Mouse (Mus musculus) retina, postnatal 1 day (tissue): ENCODE measurements around the gene Olfr1496.
"Not testable (repeated sequence)": the region's sequence is repeated elsewhere in the genome, so short reads cannot be mapped to it uniquely, and the experiment has no call there.

Experiments used
- DNase-seq: peaks from one replicate; pipeline ENCODE4 v3.0.0-alpha.2; 2012

Olfr1496 gene

GRCm38 (mm10) chr19:13777578-13777977 lies at the start of gene Olfr1496:
Gene Olfr1496, plus strand, starts transcription at chr19:13777878.
- DNase-seq, result no peak

DNA sequence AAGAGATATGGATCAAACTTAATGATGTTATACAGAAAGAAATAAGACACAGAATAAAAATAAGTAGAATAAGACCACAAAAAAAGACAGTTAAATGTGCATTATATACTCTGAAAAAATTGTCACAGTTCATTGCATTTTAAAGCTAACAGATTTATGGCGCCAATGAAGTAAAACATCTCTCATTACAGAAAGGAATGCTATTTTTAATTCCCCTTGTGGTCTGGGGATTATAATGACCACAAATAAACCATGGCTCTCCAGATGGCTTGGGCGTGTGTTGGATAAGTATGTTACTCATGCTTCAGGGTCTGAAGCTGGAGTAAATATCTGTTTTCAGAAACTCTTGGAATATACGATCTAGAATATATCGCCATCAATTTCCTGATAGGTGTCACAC lies 38.2 kb upstream of the Olfr1496 start, which contains the start of gene Olfr1494:
Olfr1494 (plus strand) TSS at position 301 of the 400 bp plus-strand sequence.
- no peak for DNase-seq

DNA sequence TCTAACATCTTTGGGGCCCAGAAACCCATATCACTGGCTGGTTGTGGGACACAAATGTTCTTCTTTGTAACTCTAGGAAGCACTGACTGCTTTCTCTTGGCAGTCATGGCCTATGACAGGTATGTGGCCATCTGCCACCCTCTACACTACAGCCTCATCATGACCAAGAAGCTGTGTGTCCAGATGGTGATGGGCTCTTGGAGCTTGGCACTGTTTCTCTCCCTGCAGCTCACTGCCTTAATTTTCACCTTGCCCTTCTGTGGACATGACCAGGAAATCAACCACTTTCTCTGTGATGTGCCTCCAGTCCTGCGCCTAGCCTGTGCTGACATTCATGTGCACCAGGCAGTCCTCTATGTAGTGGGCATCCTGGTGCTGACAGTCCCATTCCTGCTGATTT lies 28.3 kb upstream of the Olfr1496 start:
- DNase-seq, result no peak

DNA sequence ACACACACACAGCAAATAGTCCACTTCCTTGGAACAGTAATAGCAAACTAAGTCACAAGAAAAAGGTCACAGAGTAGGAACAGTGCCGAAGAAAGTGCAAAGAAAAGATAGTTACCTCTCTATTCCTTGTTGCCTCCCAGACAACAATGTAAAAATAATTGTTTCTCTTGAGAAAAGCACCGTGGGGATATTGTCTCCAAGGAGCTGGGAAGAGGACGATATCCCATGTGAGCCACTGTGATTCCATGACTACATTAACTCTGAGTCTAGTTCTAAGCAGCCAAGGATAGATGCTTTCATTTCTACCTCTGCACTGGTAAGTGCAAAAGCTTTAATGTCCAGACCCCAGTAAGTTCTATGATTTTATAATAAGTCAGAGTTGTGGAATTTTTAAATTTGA lies 13.4 kb upstream of the Olfr1496 start, which contains the start of gene Olfr1495:
Olfr1495 (plus strand) TSS at position 301 of the 400 bp plus-strand sequence.
- DNase-seq, result no peak

- DNase-seq, result peak; percentile 11
Measured at GRCm38 (mm10) chr19:13768565-13769276, 9.0 kb upstream of the Olfr1496 start.

GRCm38 (mm10) chr19:13798102-13798501 lies 20.4 kb downstream of the Olfr1496 start, which contains the start of gene Olfr1497:
Gene Olfr1497, minus strand, starts transcription at chr19:13798202.
- DNase-seq, result no peak

GRCm38 (mm10) chr19:13805486-13805885 lies 27.8 kb downstream of the Olfr1496 start:
- not testable (repeated sequence) for DNase-seq

DNA sequence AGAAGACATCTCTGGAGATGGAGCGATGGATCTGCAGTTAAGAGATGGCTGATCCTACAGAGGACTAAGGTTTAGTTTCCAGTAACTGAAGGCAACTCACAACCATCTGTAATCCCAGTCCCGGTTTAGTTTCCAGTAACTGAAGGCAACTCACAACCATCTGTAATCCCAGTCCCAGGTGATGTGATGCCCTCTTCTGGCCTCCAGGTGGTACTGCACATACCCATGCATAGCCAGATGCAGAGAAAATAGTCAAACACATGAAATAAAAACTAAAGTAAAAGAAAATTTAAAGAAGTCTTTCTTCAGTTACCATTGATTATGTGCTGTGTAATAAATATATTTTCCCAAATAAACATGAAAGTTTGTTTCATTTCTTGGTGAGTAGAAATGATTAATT lies 35.1 kb downstream of the Olfr1496 start:
- no peak for DNase-seq

GRCm38 (mm10) chr19:13818827-13819226 lies 41.1 kb downstream of the Olfr1496 start:
- DNase-seq, result peak; percentile 46

GRCm38 (mm10) chr19:13819347-13819746 lies 41.7 kb downstream of the Olfr1496 start, which contains the start of gene Olfr1499:
Gene Olfr1499, minus strand, starts transcription at chr19:13819447.
- no peak for DNase-seq

- no peak for DNase-seq
Measured at GRCm38 (mm10) chr19:13820847-13821246, 43.2 kb downstream of the Olfr1496 start.

DNA sequence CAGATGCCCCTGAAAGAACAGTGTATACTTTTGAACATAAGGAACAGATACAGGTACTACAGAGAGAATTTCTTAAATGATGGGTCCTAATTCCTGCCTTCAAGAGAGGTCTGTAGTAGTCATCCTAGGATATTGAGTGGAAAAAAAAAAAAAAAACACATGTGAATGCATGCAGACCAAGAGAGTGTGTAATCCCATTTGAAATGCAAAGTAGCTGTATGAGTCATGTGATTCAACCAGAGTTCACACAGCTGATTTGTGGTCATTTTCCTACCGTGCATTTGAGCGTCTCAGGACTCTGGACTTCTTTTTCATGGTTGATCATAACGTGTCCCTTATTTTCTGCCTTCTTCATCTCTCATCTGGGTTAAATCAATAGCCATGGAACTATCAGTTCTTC lies 50.8 kb downstream of the Olfr1496 start:
- DNase-seq, result no peak

GRCm38 (mm10) chr19:13830388-13830787 lies 52.7 kb downstream of the Olfr1496 start, which contains the start of gene Olfr1500:
Gene Olfr1500, minus strand, starts transcription at chr19:13830488.
- DNase-seq, result no peak
